Mouse (Mus musculus): ENCODE measurements at regions not wholly inside any gene's neighbourhood (a gene's known extent, or its start where the extent isn't known, plus 50 kb on each side); places are given as distances from the start of the nearest gene placed in this dataset.
A peak's percentile ranks its signal among the peaks of the same experiment; 100 is the strongest.

GRCm38 (mm10) chr3:130901343-130901742 is 171.1 kb upstream of the Rpl34 start:
- Histone ChIP-seq H3K4me3 (no peak overlapping the region), H3K27me3 (no peaks in the 10 kb centered on the region), H3K4me2 (peak overlapping the region; percentile 44), H3K9ac (no peak overlapping the region), H3K9me3 (no peaks in the 10 kb centered on the region), H3K4me1 (peaks cover 36% of the 10 kb centered on the region), H3K27ac (peak overlapping the region; percentile 8; the same call in 1 of the 2 replicates), H3K36me3 (no peaks in the 10 kb centered on the region)
- WGBS = 29% methylated on average over 12 of the region's 12 CpGs
- ATAC-seq (ENCODE audit: insufficient number of reproducible peaks, insufficient read depth, low FRiP score, low TSS enrichment, low read depth) = 0 out of 2 replicates have a peak, but pooled peaks have one; percentile 56

DNA sequence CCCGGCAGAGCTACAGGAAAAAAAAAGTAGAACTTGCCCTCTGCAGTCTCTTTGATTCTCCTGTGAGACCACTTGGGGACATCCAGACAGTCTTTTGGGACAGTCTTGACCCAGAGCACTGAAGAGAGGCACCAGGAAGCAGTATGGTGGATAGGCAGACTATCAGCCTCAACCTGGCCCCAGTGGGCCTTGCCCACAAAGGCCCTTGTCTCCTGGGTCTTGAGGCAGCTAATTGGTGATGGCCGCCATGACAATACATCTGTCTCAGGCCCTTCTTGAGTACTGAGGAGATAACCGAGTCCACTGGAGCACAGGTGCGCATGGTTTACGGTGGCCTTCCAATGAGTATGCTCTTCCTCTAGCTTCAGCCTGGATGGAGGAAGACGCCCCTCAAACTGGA is 170.6 kb upstream of the Rpl34 start:
- Histone ChIP-seq H3K36me3 (no peaks in the 10 kb centered on the region), H3K27ac (peak overlapping the region; percentile 60; the same call in 1 of the 2 replicates), H3K4me1 (peaks cover 36% of the 10 kb centered on the region), H3K4me3 (no peak overlapping the region), H3K27me3 (no peaks in the 10 kb centered on the region), H3K9me3 (no peaks in the 10 kb centered on the region), H3K4me2 (peak overlapping the region; percentile 44), H3K9ac (no peak overlapping the region)
- no peak for ATAC-seq (ENCODE audit: insufficient number of reproducible peaks, insufficient read depth, low FRiP score, low TSS enrichment, low read depth)
- 59% methylated on average over 6 of the region's 6 CpGs for WGBS

DNA sequence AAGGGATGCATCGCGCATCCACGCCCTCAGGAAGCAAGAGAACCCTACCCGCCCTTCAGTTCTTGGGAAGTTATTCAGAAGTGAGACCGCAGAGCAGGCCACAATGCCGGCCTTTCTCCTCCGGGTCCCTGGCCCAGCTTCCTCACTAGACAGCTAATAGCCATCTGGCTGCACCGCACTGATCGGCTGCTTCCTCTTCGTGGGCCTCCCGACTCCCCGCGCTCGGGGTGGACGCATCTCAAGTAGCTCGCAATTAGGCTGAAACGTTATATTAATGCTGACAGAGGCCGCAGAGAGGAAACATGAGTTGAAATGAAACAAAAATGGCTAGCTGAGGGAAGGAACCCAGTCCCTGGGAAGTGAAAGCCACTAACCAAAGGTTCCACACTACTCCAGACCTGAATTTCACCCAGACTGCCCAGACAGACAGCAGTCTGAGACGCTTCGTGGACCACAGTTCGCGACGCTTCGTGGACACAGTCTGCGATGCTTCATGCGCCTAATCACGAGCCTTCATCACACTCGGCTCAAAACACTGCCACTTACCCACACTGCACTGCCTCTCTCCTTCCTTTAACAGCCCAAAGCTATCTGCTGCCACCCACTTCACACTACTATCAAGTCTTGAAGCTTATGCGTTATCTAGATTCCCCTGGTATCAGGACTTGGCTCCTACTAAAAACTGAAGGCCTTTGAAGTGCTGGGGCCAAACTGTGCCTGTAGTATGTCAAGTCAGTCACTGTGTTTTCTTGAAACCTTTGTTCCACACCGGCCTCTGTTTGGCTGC is 170.0 kb upstream of the Rpl34 start:
- Histone ChIP-seq H3K27me3 (no peaks in the 10 kb centered on the region), H3K27ac (peak overlapping the region; percentile 60), H3K9ac (peak overlapping the region; percentile 37; the same call in 1 of the 2 replicates), H3K36me3 (no peaks in the 10 kb centered on the region), H3K4me2 (peak overlapping the region; percentile 42), H3K4me3 (no peak overlapping the region), H3K9me3 (no peaks in the 10 kb centered on the region), H3K4me1 (peaks cover 36% of the 10 kb centered on the region)
- 40% methylated on average over 30 of the region's 30 CpGs for WGBS
- ATAC-seq (ENCODE audit: insufficient number of reproducible peaks, insufficient read depth, low FRiP score, low TSS enrichment, low read depth) = no peak

- Histone ChIP-seq H3K36me3 (no peaks in the 10 kb centered on the region), H3K4me3 (no peak overlapping the region), H3K27ac (no peak overlapping the region), H3K9ac (no peak overlapping the region), H3K27me3 (no peaks in the 10 kb centered on the region), H3K9me3 (no peaks in the 10 kb centered on the region), H3K4me2 (no peak overlapping the region), H3K4me1 (no peaks in the 10 kb centered on the region)
- WGBS = 77% methylated on average over 7 of the region's 7 CpGs
- no peak for ATAC-seq (ENCODE audit: insufficient number of reproducible peaks, insufficient read depth, low FRiP score, low TSS enrichment, low read depth)
These were observed 164.1 kb upstream of the Rpl34 start for GRCm38 (mm10) chr3:130894168-130894814.

GRCm38 (mm10) chr3:130891310-130891709 is 161.1 kb upstream of the Rpl34 start:
- Histone ChIP-seq H3K27me3 (no peaks in the 10 kb centered on the region), H3K4me1 (peaks cover under 1% of the 10 kb centered on the region; the same call in 1 of the 2 replicates), H3K4me2 (no peak overlapping the region), H3K9ac (no peak overlapping the region), H3K4me3 (no peak overlapping the region), H3K36me3 (no peaks in the 10 kb centered on the region), H3K9me3 (0 out of 2 replicates have a peak, but pooled peaks cover 2% of the 10 kb centered on the region), H3K27ac (no peak overlapping the region)
- no peak for ATAC-seq (ENCODE audit: insufficient number of reproducible peaks, insufficient read depth, low FRiP score, low TSS enrichment, low read depth)
- WGBS = 76% methylated on average over 4 of the region's 4 CpGs

- Histone ChIP-seq H3K4me1 (peaks cover 10% of the 10 kb centered on the region), H3K27me3 (no peaks in the 10 kb centered on the region), H3K9ac (no peak overlapping the region), H3K4me3 (no peak overlapping the region), H3K27ac (no peak overlapping the region), H3K4me2 (no peak overlapping the region), H3K36me3 (no peaks in the 10 kb centered on the region), H3K9me3 (0 out of 2 replicates have a peak, but pooled peaks cover 2% of the 10 kb centered on the region)
- 70% methylated on average over 1 of the region's 1 CpGs for WGBS
- ATAC-seq (ENCODE audit: insufficient number of reproducible peaks, insufficient read depth, low FRiP score, low TSS enrichment, low read depth) = no peak
These were observed 158.4 kb upstream of the Rpl34 start for GRCm38 (mm10) chr3:130888587-130888986.

DNA sequence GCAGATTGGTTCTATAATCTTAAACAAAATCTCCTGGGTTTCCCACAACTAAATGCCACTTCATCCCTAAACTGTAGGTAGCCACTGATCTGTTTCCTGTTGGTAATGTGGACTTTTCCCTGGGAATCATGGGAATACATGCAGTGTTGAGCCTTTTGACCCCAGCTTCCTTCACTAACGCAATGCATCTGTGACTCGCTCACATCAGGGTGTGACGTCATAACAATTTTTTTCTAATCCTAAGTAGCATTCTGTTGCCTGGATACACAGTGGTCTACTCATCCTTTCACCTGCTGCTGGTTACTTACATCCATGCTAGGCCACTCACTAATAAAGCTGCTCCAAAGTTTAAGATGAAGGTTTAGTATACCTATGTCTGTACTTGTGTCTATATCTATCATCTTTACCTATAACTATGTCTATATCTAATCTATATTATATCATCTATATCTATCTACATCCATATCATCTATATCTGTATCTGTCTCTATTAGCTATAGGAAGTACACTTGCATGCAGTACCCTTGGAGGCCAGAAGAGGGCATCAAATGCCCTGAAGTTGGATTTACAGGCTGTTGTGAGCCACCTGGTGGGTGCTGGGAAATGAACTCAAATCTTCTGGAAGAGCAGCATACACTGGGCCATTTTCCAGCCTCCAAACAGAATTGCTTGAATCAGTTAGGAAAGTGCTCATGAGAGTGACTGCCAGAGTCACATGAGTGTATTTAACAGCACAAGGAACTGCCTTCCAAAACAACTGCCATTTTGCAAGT is 157.5 kb upstream of the Rpl34 start:
- H3K4me2 ChIP-seq = no peak overlapping the region
- ATAC-seq (ENCODE audit: insufficient number of reproducible peaks, insufficient read depth, low FRiP score, low TSS enrichment, low read depth) = no peak

GRCm38 (mm10) chr3:130885974-130886373 is 155.8 kb upstream of the Rpl34 start:
- Histone ChIP-seq H3K9ac (no peak overlapping the region), H3K4me2 (no peak overlapping the region), H3K4me1 (peaks cover 20% of the 10 kb centered on the region), H3K4me3 (no peak overlapping the region), H3K9me3 (0 out of 2 replicates have a peak, but pooled peaks cover 2% of the 10 kb centered on the region), H3K27me3 (no peaks in the 10 kb centered on the region), H3K27ac (peak overlapping the region; percentile 55), H3K36me3 (no peaks in the 10 kb centered on the region)
- 34% methylated on average over 6 of the region's 6 CpGs for WGBS
- no peak for ATAC-seq (ENCODE audit: insufficient number of reproducible peaks, insufficient read depth, low FRiP score, low TSS enrichment, low read depth)

More for the DNA sequence above, 157.5 kb upstream of the Rpl34 start:
- Histone ChIP-seq H3K27ac (no peak overlapping the region), H3K9me3 (0 out of 2 replicates have a peak, but pooled peaks cover 2% of the 10 kb centered on the region), H3K4me3 (no peak overlapping the region), H3K4me1 (peaks cover 10% of the 10 kb centered on the region), H3K27me3 (no peaks in the 10 kb centered on the region), H3K9ac (no peak overlapping the region), H3K36me3 (no peaks in the 10 kb centered on the region)
- 57% methylated on average over 3 of the region's 3 CpGs for WGBS

DNA sequence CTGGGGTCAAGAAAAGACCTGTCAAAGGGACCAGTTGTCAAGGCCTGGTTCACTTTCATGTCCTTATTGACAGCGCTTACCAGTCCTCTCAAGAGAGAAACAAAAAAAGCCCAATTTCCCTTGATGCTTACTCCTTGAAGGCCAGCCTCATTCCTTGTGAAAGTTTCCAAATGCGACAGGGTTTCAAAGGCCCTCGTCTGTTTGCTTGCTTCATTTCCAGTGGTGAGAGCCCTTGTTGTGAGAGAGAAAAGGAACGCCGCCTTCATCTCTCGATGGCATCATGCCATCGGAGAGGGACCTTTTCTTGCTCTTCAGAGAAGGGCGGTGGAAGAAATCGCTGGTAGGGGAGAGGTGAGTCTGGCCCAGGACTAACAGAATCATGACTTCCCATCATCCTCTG is 154.2 kb upstream of the Rpl34 start:
- Histone ChIP-seq H3K4me1 (peaks cover 24% of the 10 kb centered on the region), H3K4me3 (no peak overlapping the region), H3K27ac (no peak overlapping the region), H3K9ac (no peak overlapping the region), H3K4me2 (no peak overlapping the region), H3K9me3 (0 out of 2 replicates have a peak, but pooled peaks cover 2% of the 10 kb centered on the region), H3K27me3 (no peaks in the 10 kb centered on the region), H3K36me3 (no peaks in the 10 kb centered on the region)
- 92% methylated on average over 9 of the region's 9 CpGs for WGBS
- ATAC-seq (ENCODE audit: insufficient number of reproducible peaks, insufficient read depth, low FRiP score, low TSS enrichment, low read depth) = no peak

GRCm38 (mm10) chr3:130883928-130884327 is 153.7 kb upstream of the Rpl34 start:
- no peak for ATAC-seq (ENCODE audit: insufficient number of reproducible peaks, insufficient read depth, low FRiP score, low TSS enrichment, low read depth)
- WGBS = 76% methylated on average over 4 of the region's 4 CpGs
- Histone ChIP-seq H3K4me2 (no peak overlapping the region), H3K4me1 (peaks cover 29% of the 10 kb centered on the region), H3K4me3 (no peak overlapping the region), H3K9ac (no peak overlapping the region), H3K27ac (no peak overlapping the region), H3K36me3 (no peaks in the 10 kb centered on the region), H3K27me3 (no peaks in the 10 kb centered on the region), H3K9me3 (0 out of 2 replicates have a peak, but pooled peaks cover 2% of the 10 kb centered on the region)

- Histone ChIP-seq H3K4me2 (no peak overlapping the region), H3K27me3 (no peaks in the 10 kb centered on the region), H3K4me3 (no peak overlapping the region), H3K36me3 (no peaks in the 10 kb centered on the region), H3K9ac (no peak overlapping the region), H3K4me1 (peaks cover 30% of the 10 kb centered on the region), H3K9me3 (0 out of 2 replicates have a peak, but pooled peaks cover 2% of the 10 kb centered on the region), H3K27ac (no peak overlapping the region)
- 84% methylated on average over 6 of the region's 6 CpGs for WGBS
- ATAC-seq (ENCODE audit: insufficient number of reproducible peaks, insufficient read depth, low FRiP score, low TSS enrichment, low read depth) = no peak
These were observed 153.1 kb upstream of the Rpl34 start for GRCm38 (mm10) chr3:130883319-130883718.

All from embryonic facial prominence, embryonic 13.5 days (tissue).